Mouse (Mus musculus) gastrocnemius, adult 8-10 months (tissue): ENCODE measurements around the gene Zc2hc1b. TPM values are rescaled to one million over a fixed set of nuclear protein-coding genes. Genes with fewer than 3 reads are reported as not detected.

Source experiments
- DNase-seq, 2 experiments: peaks; one replicate each; pipeline ENCODE4 v3.0.0; 2022; ENCODE audit warnings: low spot score in 2 of 2
- total RNA-seq, 4 experiments: library from RNA; stranded (reverse); gene quantifications; 2 replicates each; pipeline ENCODE4 v1.2.4; 2022

Gene Zc2hc1b
- total RNA-seq, 4 experiments from 2014 or later: not detected

- no peak for DNase-seq
Observed at GRCm38 (mm10) chr10:13172798-13173221, 5.0 kb downstream of the Zc2hc1b start.

- DNase-seq: no peak
Observed at GRCm38 (mm10) chr10:13171461-13171860, 6.4 kb downstream of the Zc2hc1b start.

GRCm38 (mm10) chr10:13170739-13171448, 6.9 kb downstream of the Zc2hc1b start:
- no peak for DNase-seq

GRCm38 (mm10) chr10:13168461-13168860, 9.4 kb downstream of the Zc2hc1b start:
- no peak for DNase-seq

GRCm38 (mm10) chr10:13162031-13162430, 15.8 kb downstream of the Zc2hc1b start:
- no peak for DNase-seq

- DNase-seq: no peak
Observed at GRCm38 (mm10) chr10:13160913-13161312, 16.9 kb downstream of the Zc2hc1b start.

- DNase-seq: no peak
Observed at GRCm38 (mm10) chr10:13155377-13155776, 22.4 kb downstream of the Zc2hc1b start.

- DNase-seq: no peak
Observed at GRCm38 (mm10) chr10:13152811-13153364, 24.9 kb downstream of the Zc2hc1b start.

- no peak for DNase-seq
Observed at GRCm38 (mm10) chr10:13151353-13151752, 26.5 kb downstream of the Zc2hc1b start.

GRCm38 (mm10) chr10:13150435-13150834, 27.4 kb downstream of the Zc2hc1b start:
- DNase-seq: no peak

- DNase-seq: no peak
Observed at GRCm38 (mm10) chr10:13140434-13140833, 37.4 kb downstream of the Zc2hc1b start.

- no peak for DNase-seq
Observed at GRCm38 (mm10) chr10:13137906-13138305, 39.9 kb downstream of the Zc2hc1b start.

GRCm38 (mm10) chr10:13135751-13136150, 42.1 kb downstream of the Zc2hc1b start:
- DNase-seq: no peak

GRCm38 (mm10) chr10:13135276-13135675, 42.5 kb downstream of the Zc2hc1b start:
- no peak for DNase-seq

GRCm38 (mm10) chr10:13133850-13134249, 44.0 kb downstream of the Zc2hc1b start:
- DNase-seq: no peak

- no peak for DNase-seq
Observed at GRCm38 (mm10) chr10:13127946-13128345, 49.9 kb downstream of the Zc2hc1b start.

GRCm38 (mm10) chr10:13127335-13127734, 50.5 kb downstream of the Zc2hc1b start:
- DNase-seq: no peak

- DNase-seq: no peak
Observed at GRCm38 (mm10) chr10:13125811-13126210, 52.0 kb downstream of the Zc2hc1b start.

GRCm38 (mm10) chr10:13119300-13119699, 58.5 kb downstream of the Zc2hc1b start:
- no peak for DNase-seq

- no peak for DNase-seq
Observed at GRCm38 (mm10) chr10:13118770-13119102, 59.1 kb downstream of the Zc2hc1b start.

GRCm38 (mm10) chr10:13118024-13118769, 59.6 kb downstream of the Zc2hc1b start:
- no peak for DNase-seq
